Mouse (Mus musculus) myocyte (in vitro differentiated cells): ENCODE results near the gene Mvd.

Source experiments
- CEBPB ChIP-seq: IDR thresholded peaks from 2 replicates; pipeline ENCODE4 v1.6.1; 2011; ENCODE audit warnings: mild to moderate bottlenecking, moderate library complexity; ENCODE audit not compliant: poor library complexity, insufficient read depth, severe bottlenecking
- MAX ChIP-seq: IDR thresholded peaks from one replicate; pipeline ENCODE4 v1.6.1; 2011; ENCODE audit warnings: low read depth, mild to moderate bottlenecking, control low read depth
- MYOD1 ChIP-seq, 3 experiments: IDR thresholded peaks; one replicate each; pipeline ENCODE4 v1.6.1; 2011; ENCODE audit warnings: control low read depth in 2 of 3, low read depth in 2 of 3, mild to moderate bottlenecking in 2 of 3, moderate library complexity in 1 of 3; ENCODE audit not compliant: insufficient read length in 2 of 3, control insufficient read depth in 1 of 3
- MYOG ChIP-seq, 3 experiments: IDR thresholded peaks; one replicate each; pipeline ENCODE4 v1.6.1; 2011; ENCODE audit warnings: control low read depth in 2 of 3, low read depth in 2 of 3, mild to moderate bottlenecking in 2 of 3; ENCODE audit not compliant: insufficient read length in 2 of 3, control insufficient read depth in 1 of 3, insufficient read depth in 1 of 3
- POLR2A ChIP-seq: IDR thresholded peaks from one replicate; pipeline ENCODE4 v1.6.1; 2011; ENCODE audit warnings: low read depth, mild to moderate bottlenecking, control low read depth, moderate library complexity; ENCODE audit not compliant: insufficient read length
- POLR2AphosphoS2 ChIP-seq: IDR thresholded peaks from one replicate; pipeline ENCODE4 v1.6.1; 2011; ENCODE audit warnings: low read depth, control low read depth; ENCODE audit not compliant: insufficient read length
- TCF12 ChIP-seq: IDR thresholded peaks from one replicate; pipeline ENCODE4 v1.6.1; 2011; ENCODE audit warnings: mild to moderate bottlenecking, control low read depth; ENCODE audit not compliant: poor library complexity, insufficient read depth, severe bottlenecking
- USF1 ChIP-seq: IDR thresholded peaks from one replicate; pipeline ENCODE4 v1.6.1; 2011; ENCODE audit warnings: low read depth, mild to moderate bottlenecking, control low read depth, moderate library complexity

DNA sequence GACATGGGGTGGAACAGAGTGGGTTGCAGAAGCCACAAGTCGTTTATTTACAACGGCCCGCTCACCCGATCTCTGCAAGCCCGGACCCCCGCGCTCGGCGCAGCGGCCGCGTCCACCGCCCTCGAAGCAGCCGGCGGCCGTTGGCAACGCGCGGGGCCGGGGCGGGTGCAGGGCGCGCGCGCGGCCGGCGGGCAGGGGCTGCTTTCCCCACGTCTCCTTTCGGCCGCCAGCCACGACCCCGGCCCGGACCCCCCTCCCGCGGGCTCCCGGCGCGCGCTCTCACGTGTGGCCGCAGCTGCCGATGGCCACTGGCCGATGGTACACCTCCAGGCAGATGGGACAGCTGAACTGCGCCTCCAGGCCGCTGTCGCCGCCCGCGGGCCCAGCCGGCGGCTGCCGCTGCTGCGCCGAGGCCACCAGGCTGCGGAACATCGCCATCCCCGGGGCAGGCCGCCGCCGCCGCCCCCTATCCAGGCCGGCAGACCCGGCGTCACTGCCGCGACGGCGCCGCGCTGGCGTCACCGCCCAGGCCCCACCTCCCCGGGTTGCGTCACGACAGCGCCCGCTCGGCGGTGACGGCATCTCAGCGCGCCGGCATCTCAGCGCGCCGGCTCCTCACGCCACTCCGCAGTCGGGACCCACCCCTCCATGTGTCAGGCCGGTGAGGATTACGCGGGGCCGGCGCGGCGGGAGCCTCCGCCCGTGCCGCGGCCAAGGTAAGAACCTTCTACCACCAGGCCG, 32.5 kb upstream of the Mvd start, which contains the start of the genes Rnf166 and Ctu2:
- TF ChIP-seq TCF12 (no peak), POLR2A (peak; percentile 92), USF1 (no peak), MYOG (IDR thresholded peaks at IDR 0.05; ENCODE audit: control insufficient read depth in 1 of 3, insufficient read depth in 1 of 3, insufficient read length in 2 of 3, low read depth in 2 of 3) (peak in 1 of 3 experiments; percentile 46), CEBPB (no peak), POLR2AphosphoS2 (peak; percentile 83), MAX (no peak), MYOD1 (IDR thresholded peaks at IDR 0.05; ENCODE audit: control insufficient read depth in 1 of 3, insufficient read length in 2 of 3, low read depth in 2 of 3) (peak in 2 of 3 experiments; percentile 3 to 6)
